Mouse (Mus musculus) left cerebral cortex, postnatal 10 days (tissue): ENCODE results near the gene Zfp467. TPM values are rescaled to one million over a fixed set of nuclear protein-coding genes. Genes with fewer than 3 reads are reported as not detected.

Experiments used
- DNase-seq, 2 experiments: peaks; one replicate each; pipeline ENCODE4 v3.0.0; 2021 to 2022; ENCODE audit warnings: low spot score in 2 of 2, mixed read lengths in 1 of 2; ENCODE audit errors: extremely low spot score in 1 of 2
- intact Hi-C: fragments of 180-260 bp; cut with DNase I; formaldehyde crosslinking; loops from one replicate; pipeline ENCODE4 v1.15.1; 2025
- total RNA-seq, 2 experiments: library from RNA; stranded (reverse); gene quantifications; 2 replicates each; pipeline ENCODE4 v1.2.3; 2021

Gene Zfp467
- total RNA-seq, 2 experiments from 2014 or later = 20.8 to 21.0 TPM

DNA sequence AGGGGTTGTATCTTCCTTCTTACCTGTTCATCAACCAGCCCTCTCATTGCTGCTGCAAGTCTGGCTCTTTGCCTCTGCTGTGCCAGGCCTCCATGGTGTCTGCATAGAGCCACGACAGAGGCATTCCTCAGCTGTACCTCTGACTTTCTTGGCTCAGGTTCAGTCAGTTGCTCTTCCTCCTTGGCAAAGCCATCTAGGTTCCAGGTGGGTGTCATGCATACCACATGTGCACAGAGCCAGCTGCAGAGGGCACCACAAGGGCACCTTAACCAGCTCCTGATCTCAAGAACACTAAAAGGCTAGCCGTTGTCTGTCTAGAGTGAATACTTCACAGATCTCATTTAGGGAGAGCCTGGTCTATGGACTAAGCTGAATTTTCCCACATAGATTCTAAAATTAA is 29.1 kb downstream of the Zfp467 start:
- intact Hi-C loops = no loop called here

GRCm38 (mm10) chr6:48415636-48416035 is 30.0 kb downstream of the Zfp467 start:
- no peak for DNase-seq

More for the DNA sequence above, 29.1 kb downstream of the Zfp467 start:
- DNase-seq = no peak

GRCm38 (mm10) chr6:48414886-48415285 is 30.7 kb downstream of the Zfp467 start:
- intact Hi-C loops = no loop called here
- DNase-seq = no peak

More at GRCm38 (mm10) chr6:48415636-48416035, 30.0 kb downstream of the Zfp467 start:
- intact Hi-C loops = no loop called here

GRCm38 (mm10) chr6:48413081-48413480 is 32.5 kb downstream of the Zfp467 start:
- DNase-seq = no peak

DNA sequence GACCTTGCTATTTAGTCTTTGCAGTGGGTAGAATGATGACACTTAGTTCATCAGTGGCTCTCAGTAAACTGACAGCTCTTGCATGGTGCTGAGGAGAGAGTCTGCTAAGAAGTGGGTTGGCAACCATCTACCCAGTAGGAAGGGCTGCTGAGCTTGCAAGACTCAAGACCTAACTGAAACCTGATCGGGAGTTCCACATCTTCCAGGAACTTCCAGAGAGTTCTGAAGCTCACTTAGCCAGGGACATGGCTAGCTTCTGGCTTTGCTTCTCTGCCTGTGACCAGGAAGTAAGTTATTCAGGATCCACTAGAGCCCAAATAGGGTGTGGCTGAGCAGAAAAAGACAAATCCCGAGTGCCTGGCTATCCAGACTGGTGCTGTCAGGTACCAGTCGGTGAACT is 33.0 kb downstream of the Zfp467 start:
- intact Hi-C loops = no loop called here
- no peak for DNase-seq

More at GRCm38 (mm10) chr6:48413081-48413480, 32.5 kb downstream of the Zfp467 start:
- intact Hi-C loops = no loop called here

DNA sequence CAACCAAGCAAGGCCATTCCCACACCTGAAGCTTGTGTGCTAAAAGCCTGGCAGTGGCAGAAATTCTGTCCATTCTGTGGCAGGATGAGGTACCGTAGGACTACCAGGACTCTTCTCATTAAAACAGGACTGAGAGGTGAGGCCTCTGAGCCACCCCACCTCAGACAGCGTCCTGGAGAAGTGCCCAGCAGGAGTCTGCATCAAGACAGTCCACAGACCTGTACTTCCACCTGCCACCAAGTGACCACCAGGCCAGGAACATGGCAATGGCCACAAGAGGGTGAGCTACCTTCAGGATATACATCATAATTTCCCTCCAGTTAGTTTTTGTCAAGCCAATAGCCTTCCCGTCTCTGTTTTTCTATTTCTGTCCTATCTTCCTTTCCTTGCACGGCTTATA is 33.5 kb downstream of the Zfp467 start:
- intact Hi-C loops = no loop called here
- no peak for DNase-seq

GRCm38 (mm10) chr6:48411193-48412092 is 34.2 kb downstream of the Zfp467 start:
- no peak for DNase-seq

DNA sequence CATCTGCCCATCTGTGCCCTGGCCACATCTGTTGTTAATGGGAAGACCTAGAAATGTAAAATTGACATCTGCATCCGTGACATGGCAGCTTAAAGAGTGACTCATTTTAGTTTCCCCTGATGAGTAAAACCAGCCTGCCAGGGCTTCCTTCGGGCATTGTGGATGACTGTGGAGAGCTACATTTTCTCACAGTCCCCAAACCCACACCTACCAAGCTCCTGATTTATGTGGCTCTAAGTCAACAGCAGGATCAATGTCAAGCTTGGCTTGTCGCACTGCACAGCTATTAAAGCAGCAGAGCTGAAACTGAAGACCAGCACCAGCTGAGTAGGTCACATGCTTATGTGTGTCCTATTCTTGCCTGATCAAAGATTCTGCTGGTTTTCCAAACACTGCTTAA is 35.1 kb downstream of the Zfp467 start:
- intact Hi-C loops = no loop called here

More at GRCm38 (mm10) chr6:48411193-48412092, 34.2 kb downstream of the Zfp467 start:
- intact Hi-C loops = no loop called here

DNA sequence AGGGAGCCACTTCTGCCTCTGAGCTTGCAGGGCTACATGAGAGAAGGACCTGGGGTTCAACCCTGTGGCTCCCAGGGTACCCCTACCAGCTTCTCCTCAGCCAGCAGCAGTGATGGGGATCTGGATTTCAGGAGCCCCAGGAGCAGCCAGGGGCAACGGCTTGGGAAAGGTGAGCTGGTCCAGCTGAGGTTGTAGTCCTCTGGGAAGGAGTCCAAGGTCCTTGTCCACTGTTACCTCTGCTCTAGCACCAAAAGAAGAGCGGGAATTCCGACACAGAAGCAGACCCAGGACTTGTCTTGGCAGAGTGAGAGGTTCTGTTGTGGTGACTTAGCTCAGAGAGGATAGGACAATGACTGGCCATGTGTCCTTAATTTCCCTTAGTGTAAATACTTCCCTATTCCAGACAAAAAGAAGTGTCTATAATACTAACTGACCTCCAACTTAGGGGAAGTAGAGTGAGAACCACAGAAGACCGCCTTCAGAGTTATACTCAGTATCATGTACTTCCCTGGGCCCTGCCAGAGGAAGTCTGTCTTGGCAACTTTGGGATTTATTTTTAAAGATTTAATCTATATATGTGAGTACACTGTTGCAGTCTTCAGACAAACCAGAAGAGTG is 35.8 kb downstream of the Zfp467 start:
- intact Hi-C loops = no loop called here
- no peak for DNase-seq

More for the DNA sequence above, 35.1 kb downstream of the Zfp467 start:
- no peak for DNase-seq

- no peak for DNase-seq
- intact Hi-C loops = no loop called here
These were observed 41.6 kb downstream of the Zfp467 start for GRCm38 (mm10) chr6:48404071-48404470.

GRCm38 (mm10) chr6:48399906-48400305 is 45.7 kb downstream of the Zfp467 start:
- intact Hi-C loops = loop anchor here (5.0 kb wide), 1 partner anchor 223 kb away; no protein-coding TSS in a partner anchor
- DNase-seq = no peak

DNA sequence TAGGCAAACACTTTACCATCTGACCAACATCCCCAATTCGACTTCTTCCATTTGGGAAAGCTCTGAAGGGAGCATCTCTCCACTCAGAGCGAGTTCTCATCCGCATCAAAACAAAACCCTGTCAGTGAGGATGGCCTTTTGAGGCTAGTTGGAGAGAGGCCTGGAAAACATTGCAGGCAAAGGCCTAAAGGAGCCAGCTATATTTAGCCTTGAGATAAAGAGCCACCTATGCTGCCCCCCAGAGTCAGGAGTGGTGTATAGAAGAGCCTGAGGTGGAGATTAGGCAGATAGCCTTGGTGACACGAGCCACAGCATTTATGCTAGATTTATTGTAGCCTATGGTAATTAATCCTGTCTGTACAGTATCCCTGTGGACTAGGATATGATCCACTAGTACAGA is 48.3 kb downstream of the Zfp467 start:
- no peak for DNase-seq
- intact Hi-C loops = loop anchor here (5.0 kb wide), 1 partner anchor 220 kb away; no protein-coding TSS in a partner anchor

DNA sequence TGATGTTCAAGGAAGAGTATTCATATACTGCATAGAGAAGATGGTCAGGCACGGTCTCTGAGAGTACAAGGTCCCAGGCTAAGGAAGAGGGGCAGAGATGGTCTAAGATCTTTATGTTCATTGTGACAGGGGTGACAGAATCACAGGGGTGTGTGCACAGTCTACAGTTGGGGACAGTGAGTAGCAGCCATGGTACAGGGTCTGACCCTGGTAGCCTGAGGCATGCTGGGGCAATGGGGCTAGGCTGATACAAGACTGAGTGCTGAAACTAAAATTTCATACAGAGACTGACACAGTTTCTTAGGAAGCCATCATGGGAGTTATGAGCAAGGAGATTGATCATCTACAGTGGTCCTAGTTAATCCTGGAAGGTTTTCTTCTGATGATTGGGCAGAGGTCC is 48.9 kb downstream of the Zfp467 start:
- no peak for DNase-seq
- intact Hi-C loops = loop anchor here (5.0 kb wide), 1 partner anchor 219 kb away; no protein-coding TSS in a partner anchor

GRCm38 (mm10) chr6:48396008-48396595 is 49.5 kb downstream of the Zfp467 start:
- no peak for DNase-seq
- intact Hi-C loops = loop anchor here (5.0 kb wide), 1 partner anchor 219 kb away; no protein-coding TSS in a partner anchor

- peak; percentile 81 to 91 for DNase-seq
- intact Hi-C loops = loop anchor here (5.0 kb wide), 1 partner anchor 218 kb away; no protein-coding TSS in a partner anchor
These were observed 50.3 kb downstream of the Zfp467 start, which contains the start of gene Krba1 for GRCm38 (mm10) chr6:48395105-48396007. Krba1 (plus strand) TSS chr6:48395586.

DNA sequence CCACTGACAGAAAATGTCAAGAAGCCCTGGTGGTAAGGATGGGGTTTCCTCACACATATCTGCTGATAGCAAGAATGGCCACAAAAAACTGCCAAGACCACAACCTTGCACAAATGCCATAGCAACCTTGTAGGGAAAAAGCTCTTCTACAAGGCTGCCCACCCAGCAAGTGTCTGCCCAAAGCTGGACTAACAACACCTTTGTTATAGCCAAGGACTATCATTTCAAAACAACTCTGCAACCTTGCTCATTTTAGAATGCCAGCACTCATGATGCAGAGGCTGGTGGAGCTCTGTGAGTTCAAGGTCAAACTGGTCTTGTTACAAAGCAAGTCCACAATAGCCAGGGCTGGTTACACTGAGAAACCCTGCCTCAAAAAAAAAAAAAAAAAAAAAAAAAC is 51.8 kb downstream of the Zfp467 start:
- intact Hi-C loops = no loop called here
- no peak for DNase-seq

- DNase-seq = no peak
- intact Hi-C loops = no loop called here
These were observed 57.4 kb downstream of the Zfp467 start for GRCm38 (mm10) chr6:48388221-48388620.
